Mouse (Mus musculus) testis, adult 2 months (tissue): Measurements from ENCODE around the gene Srp14. TPM values are rescaled to one million over a fixed set of nuclear protein-coding genes. Genes with fewer than 3 reads are reported as not detected.

Experiments
- H3K27ac ChIP-seq: fragments of 200-500 bp; 2 replicates; pipeline ENCODE4 v1.5.1; 2012; ENCODE audit warnings: low read depth, low read length; ENCODE audit not compliant: control insufficient read depth, insufficient read depth
- H3K27me3 ChIP-seq: fragments of 200-500 bp; 2 replicates; pipeline ENCODE4 v1.6.1; 2012; ENCODE audit warnings: mild to moderate bottlenecking, low read length, moderate library complexity; ENCODE audit not compliant: control insufficient read depth, insufficient read depth
- H3K36me3 ChIP-seq: fragments of 200-500 bp; 2 replicates; pipeline ENCODE4 v1.6.1; 2012; ENCODE audit warnings: mild to moderate bottlenecking, low read length; ENCODE audit not compliant: control insufficient read depth, insufficient read depth
- H3K4me1 ChIP-seq: fragments of 200-500 bp; 2 replicates; pipeline ENCODE4 v1.6.1; 2012; ENCODE audit warnings: low read length; ENCODE audit not compliant: control insufficient read depth, insufficient read depth
- H3K4me3 ChIP-seq: fragments of 200-500 bp; 2 replicates; pipeline ENCODE4 v1.5.1; 2012; ENCODE audit warnings: low read depth, mild to moderate bottlenecking, low read length, moderate library complexity, mixed read lengths; ENCODE audit not compliant: control insufficient read depth
- CTCF ChIP-seq: fragments of 200-500 bp; IDR thresholded peaks from 2 replicates; pipeline ENCODE4 v1.5.1; 2012; ENCODE audit warnings: low read depth, mild to moderate bottlenecking, inconsistent platforms, low read length, moderate library complexity; ENCODE audit not compliant: control insufficient read depth, insufficient read depth, insufficient replicate concordance
- POLR2A ChIP-seq: fragments of 200-500 bp; IDR thresholded peaks from 2 replicates; pipeline ENCODE4 v1.6.1; 2012; ENCODE audit warnings: low read depth, mild to moderate bottlenecking, inconsistent platforms, low read length, moderate library complexity; ENCODE audit not compliant: control insufficient read depth
- polyA plus RNA-seq: library from polyadenylated mRNA; depleted of rRNA; stranded (reverse); fragments of >200 nt; gene quantifications from 2 replicates; pipeline ENCODE4 v1.2.3, GENCODE M21; 2012; rRNA removed

Gene Srp14
- polyA plus RNA-seq, 1 experiment, result 159 TPM

- no peak for TF ChIP-seq POLR2A
- peak; percentile 30; the same call in 1 of the 2 replicates for TF ChIP-seq CTCF
- Histone ChIP-seq H3K4me1 (no peaks in the 10 kb centered on the region; the same call in none of the 2 replicates), H3K36me3 (no peaks in the 10 kb centered on the region)
Measured at GRCm38 (mm10) chr2:118431589-118431988, 47.9 kb downstream of the Srp14 start.

GRCm38 (mm10) chr2:118430630-118431029 is 48.9 kb downstream of the Srp14 start:
- no peak overlapping the region for H3K27ac ChIP-seq
- H3K4me1 ChIP-seq, result no peaks in the 10 kb centered on the region; the same call in none of the 2 replicates
- H3K27me3 ChIP-seq, result no peaks in the 10 kb centered on the region
- TF ChIP-seq POLR2A, result no peak
- TF ChIP-seq CTCF, result no peak
- H3K36me3 ChIP-seq, result no peaks in the 10 kb centered on the region
- no peak overlapping the region; the same call in 1 of the 2 replicates for H3K4me3 ChIP-seq

More at GRCm38 (mm10) chr2:118431589-118431988, 47.9 kb downstream of the Srp14 start:
- Histone ChIP-seq H3K4me3 (no peak overlapping the region), H3K27ac (no peak overlapping the region), H3K27me3 (no peaks in the 10 kb centered on the region)

GRCm38 (mm10) chr2:118429297-118429696 is 50.2 kb downstream of the Srp14 start:
- TF ChIP-seq CTCF, result no peak
- Histone ChIP-seq H3K27ac (no peak overlapping the region), H3K27me3 (no peaks in the 10 kb centered on the region), H3K4me3 (no peak overlapping the region), H3K36me3 (no peaks in the 10 kb centered on the region), H3K4me1 (no peaks in the 10 kb centered on the region; the same call in none of the 2 replicates)

GRCm38 (mm10) chr2:118428296-118428695 is 51.2 kb downstream of the Srp14 start:
- TF ChIP-seq CTCF (no peak), POLR2A (no peak)
- Histone ChIP-seq H3K27me3 (no peaks in the 10 kb centered on the region), H3K36me3 (no peaks in the 10 kb centered on the region), H3K4me1 (no peaks in the 10 kb centered on the region; the same call in none of the 2 replicates), H3K4me3 (no peak overlapping the region), H3K27ac (no peak overlapping the region)

Other genes with a start within 250 kb of the Srp14 start
- gene Fsip1, start 222.7 kb downstream of the Srp14 start, polyA plus RNA-seq, result 24.7 and 29.8 TPM in 2 replicates
- 0.32 and 0.36 TPM in 2 replicates for gene Gpr176, start 106.3 kb downstream of the Srp14 start, polyA plus RNA-seq
- 4.1 and 4.5 TPM in 2 replicates for gene Eif2ak4, start 91.1 kb downstream of the Srp14 start, polyA plus RNA-seq
- gene Bmf, start 70.0 kb upstream of the Srp14 start, polyA plus RNA-seq, result 0.84 and 0.88 TPM in 2 replicates
- 18.4 and 20.0 TPM in 2 replicates for gene Bub1b, start 118.5 kb upstream of the Srp14 start, polyA plus RNA-seq
- gene Pak6, start 183.6 kb upstream of the Srp14 start, polyA plus RNA-seq, result 6.2 and 7.6 TPM in 2 replicates
- 1.8 and 1.9 TPM in 2 replicates for gene Ankrd63, start 224.3 kb upstream of the Srp14 start, polyA plus RNA-seq
- gene Plcb2, start 248.7 kb upstream of the Srp14 start, polyA plus RNA-seq, result 17.6 and 17.9 TPM in 2 replicates